Mouse (Mus musculus): ENCODE measurements around the gene Aqp6.

The Aqp6 gene

GRCm38 (mm10) chr15:99644776-99645175, 43.6 kb downstream of the Aqp6 start:
- DNase-seq (ENCODE audit: low spot score in 2 of 2) = peak in 1 of 2 experiments; percentile 54

GRCm38 (mm10) chr15:99648326-99648725, 47.1 kb downstream of the Aqp6 start:
- no peak for DNase-seq (ENCODE audit: low spot score in 2 of 2)

GRCm38 (mm10) chr15:99649067-99649761, 48.0 kb downstream of the Aqp6 start:
- no peak for DNase-seq (ENCODE audit: low spot score in 2 of 2)

- DNase-seq (ENCODE audit: low spot score in 2 of 2) = no peak
Observed at GRCm38 (mm10) chr15:99650304-99650703, 49.1 kb downstream of the Aqp6 start.

GRCm38 (mm10) chr15:99651163-99651872, 50.1 kb downstream of the Aqp6 start, which contains the start of gene Racgap1:
Racgap1 (minus strand) TSS chr15:99651656.
- DNase-seq (ENCODE audit: low spot score in 2 of 2) = peak; percentile 87 to 98

- DNase-seq (ENCODE audit: low spot score in 2 of 2) = no peak
Observed at GRCm38 (mm10) chr15:99651984-99652872, 51.0 kb downstream of the Aqp6 start.

GRCm38 (mm10) chr15:99653291-99653690, 52.1 kb downstream of the Aqp6 start:
- DNase-seq (ENCODE audit: low spot score in 2 of 2) = no peak

GRCm38 (mm10) chr15:99653876-99654275, 52.7 kb downstream of the Aqp6 start:
- no peak for DNase-seq (ENCODE audit: low spot score in 2 of 2)
